Mouse (Mus musculus) forebrain, postnatal 0 days (tissue): ENCODE measurements around the gene Pdcl2. TPM values are rescaled to one million over a fixed set of nuclear protein-coding genes. Genes with fewer than 3 reads are reported as not detected.
A peak's percentile ranks its signal among the peaks of the same experiment; 100 is the strongest.

Experiments used
- ATAC-seq: fragments of 200-750 bp; cut with Nextera tagmentation; 2 replicates; pipeline ENCODE4 v1.8.0; 2017; ENCODE audit warnings: mild to moderate bottlenecking, moderate library complexity
- DNase-seq: peaks from one replicate; pipeline ENCODE4 v3.0.0-alpha.2; 2015
- H3K27ac ChIP-seq: fragments of 300-500 bp; sonication (generic); 2 replicates; pipeline ENCODE4 v1.5.1; 2014; ENCODE audit warnings: low read depth, mild to moderate bottlenecking, antibody characterized with exemption, low read length, moderate library complexity, mixed read lengths
- H3K27me3 ChIP-seq: fragments of 300-500 bp; sonication (generic); 2 replicates; pipeline ENCODE4 v1.6.1; 2014; ENCODE audit warnings: mild to moderate bottlenecking, low read length, mixed read lengths; ENCODE audit not compliant: insufficient read depth
- H3K36me3 ChIP-seq: fragments of 300-500 bp; sonication (generic); 2 replicates; pipeline ENCODE4 v1.6.1; 2014; ENCODE audit warnings: mild to moderate bottlenecking, moderate library complexity; ENCODE audit not compliant: insufficient read depth
- H3K4me1 ChIP-seq: fragments of 300-500 bp; sonication (generic); 2 replicates; pipeline ENCODE4 v1.6.1; 2014; ENCODE audit warnings: antibody characterized with exemption; ENCODE audit not compliant: insufficient read depth
- H3K4me2 ChIP-seq: fragments of 300-500 bp; sonication (generic); 2 replicates; pipeline ENCODE4 v1.6.1; 2014; ENCODE audit warnings: low read depth, mild to moderate bottlenecking, moderate library complexity
- H3K4me3 ChIP-seq: fragments of 300-500 bp; sonication (generic); 2 replicates; pipeline ENCODE4 v1.5.1; 2014; ENCODE audit warnings: low read depth, low read length, mixed read lengths
- H3K9ac ChIP-seq: fragments of 300-500 bp; sonication (generic); 2 replicates; pipeline ENCODE4 v1.6.1; 2014; ENCODE audit warnings: mild to moderate bottlenecking
- H3K9me3 ChIP-seq: fragments of 300-500 bp; sonication (generic); 2 replicates; pipeline ENCODE4 v1.6.1; 2016; ENCODE audit warnings: low read length
- CTCF ChIP-seq: sonication (generic); IDR thresholded peaks from 2 replicates; pipeline ENCODE4 v1.5.1; 2016; ENCODE audit warnings: antibody characterized with exemption, control low read depth, low read depth
- WGBS: fragments of 180-500 bp; shearing (Covaris S2); extraction: QIAGEN DNeasy Blood & Tissue Kit; methylation state at CpG from one replicate; pipeline ENCODE4 v1.1.7; 2014; 5-methylcytosine and 5-hydroxymethylcytosine counted together
- polyA plus RNA-seq: library from polyadenylated mRNA; unstranded; fragments of >200 nt; fragmentation: Nextera tagmentation; extraction: Ambion mirVana; gene quantifications from 2 replicates; pipeline ENCODE4 v1.2.1, GENCODE M21; 2015
- total RNA-seq: library from RNA; depleted of rRNA; stranded (reverse); fragments of >200 nt; gene quantifications from 2 replicates; pipeline ENCODE4 v1.2.3, GENCODE M21; 2014

The Pdcl2 gene
- total and polyA plus RNA-seq, 2 experiments from 2014 or later = not detected

DNA sequence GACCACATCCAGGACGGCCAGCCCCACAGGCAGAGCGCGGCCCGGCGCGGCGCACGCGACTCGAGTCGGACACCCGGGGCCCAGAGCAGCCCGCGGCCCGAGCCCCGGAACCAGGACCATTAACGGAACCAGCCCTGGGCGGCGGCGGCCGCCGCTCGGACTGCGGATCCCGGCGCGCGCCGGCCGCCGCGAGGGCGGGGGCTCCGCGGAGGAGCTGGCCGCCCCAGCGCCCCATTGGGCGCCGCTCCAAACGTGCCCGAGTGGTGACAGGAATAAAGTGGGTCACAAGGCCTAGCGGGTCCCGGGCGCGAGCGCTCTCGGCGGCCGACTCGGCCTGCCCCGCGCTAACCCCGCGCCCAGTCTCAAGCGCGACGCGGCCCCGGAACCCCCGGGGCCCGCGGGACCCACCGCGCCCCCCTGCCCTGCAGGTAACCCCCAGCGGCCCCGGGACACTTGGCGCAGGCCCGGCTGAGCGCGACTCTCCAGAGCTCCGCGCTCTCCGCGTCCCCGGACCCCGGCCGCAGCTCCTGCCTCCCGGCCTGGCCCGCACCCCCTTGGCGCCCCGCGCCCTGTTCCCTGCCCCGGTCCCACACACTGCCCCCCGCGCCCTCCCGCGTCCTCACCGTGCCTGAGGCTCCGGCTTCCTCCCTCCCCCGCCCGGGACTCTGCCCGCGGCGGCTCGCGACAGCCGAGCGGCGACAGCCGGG lies 27.1 kb downstream of the Pdcl2 start:
- Histone ChIP-seq H3K9ac (peak overlapping the region; percentile 81), H3K4me1 (0 out of 2 replicates have a peak, but pooled peaks cover 16% of the 10 kb centered on the region), H3K9me3 (no peaks in the 10 kb centered on the region), H3K4me3 (peak overlapping the region; percentile 93), H3K27me3 (no peaks in the 10 kb centered on the region), H3K27ac (peak overlapping the region; percentile 97), H3K4me2 (peak overlapping the region; percentile 75), H3K36me3 (no peaks in the 10 kb centered on the region)
- peak; percentile 64 for ATAC-seq
- under 1% methylated on average over 74 of the region's 100 CpGs for WGBS
- TF ChIP-seq CTCF = no peak
- DNase-seq = peak; percentile 79

DNA sequence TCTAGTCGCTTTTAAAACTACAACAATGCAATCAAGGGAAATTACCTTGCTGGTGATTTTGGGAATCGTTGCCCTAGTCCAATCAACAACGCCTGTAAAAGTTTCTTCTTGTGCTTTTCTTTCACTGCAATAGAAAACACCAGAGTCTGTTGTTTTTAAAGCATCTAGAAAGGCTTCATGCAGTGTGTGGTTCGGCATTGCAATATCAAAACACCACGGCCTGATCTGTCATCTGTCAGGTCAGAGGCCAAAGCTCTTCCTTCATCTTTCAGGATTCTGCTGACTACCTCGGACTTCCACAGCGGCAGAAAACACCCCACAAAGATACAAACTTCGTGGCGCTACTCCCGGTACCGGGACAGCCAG lies 27.6 kb downstream of the Pdcl2 start:
- Histone ChIP-seq H3K36me3 (no peaks in the 10 kb centered on the region), H3K4me2 (peak overlapping the region; percentile 75), H3K27me3 (no peaks in the 10 kb centered on the region), H3K4me3 (peak overlapping the region; percentile 93), H3K4me1 (0 out of 2 replicates have a peak, but pooled peaks cover 16% of the 10 kb centered on the region), H3K9me3 (no peaks in the 10 kb centered on the region), H3K27ac (peak overlapping the region; percentile 97), H3K9ac (peak overlapping the region; percentile 81)
- 3% methylated on average over 11 of the region's 11 CpGs for WGBS
- DNase-seq = no peak
- no peak for ATAC-seq
- no peak for TF ChIP-seq CTCF

DNA sequence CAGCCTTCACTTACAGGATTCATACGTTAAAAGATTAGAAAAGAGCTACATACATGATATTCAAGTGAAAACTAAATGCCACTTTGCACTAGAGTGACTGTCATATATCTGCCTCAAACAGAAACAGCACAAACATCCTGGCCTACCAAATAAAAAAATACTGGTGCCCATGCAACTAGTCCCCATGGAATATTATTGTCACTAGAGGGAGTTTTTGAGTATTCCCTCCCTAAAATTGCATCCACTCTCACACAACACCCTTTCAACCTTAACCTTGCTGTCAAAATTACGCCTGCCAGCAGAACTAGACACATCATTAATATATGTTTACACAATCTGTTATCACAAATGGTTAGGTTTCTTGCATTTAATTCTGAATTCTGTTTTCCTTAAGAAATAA lies 28.9 kb downstream of the Pdcl2 start:
- Histone ChIP-seq H3K27me3 (no peaks in the 10 kb centered on the region), H3K4me1 (0 out of 2 replicates have a peak, but pooled peaks cover 16% of the 10 kb centered on the region), H3K4me3 (no peak overlapping the region), H3K27ac (no peak overlapping the region), H3K9ac (no peak overlapping the region), H3K36me3 (no peaks in the 10 kb centered on the region), H3K9me3 (no peaks in the 10 kb centered on the region), H3K4me2 (no peak overlapping the region)
- ATAC-seq = no peak
- TF ChIP-seq CTCF = peak; percentile 38
- WGBS = 74% methylated on average over 2 of the region's 2 CpGs
- no peak for DNase-seq

DNA sequence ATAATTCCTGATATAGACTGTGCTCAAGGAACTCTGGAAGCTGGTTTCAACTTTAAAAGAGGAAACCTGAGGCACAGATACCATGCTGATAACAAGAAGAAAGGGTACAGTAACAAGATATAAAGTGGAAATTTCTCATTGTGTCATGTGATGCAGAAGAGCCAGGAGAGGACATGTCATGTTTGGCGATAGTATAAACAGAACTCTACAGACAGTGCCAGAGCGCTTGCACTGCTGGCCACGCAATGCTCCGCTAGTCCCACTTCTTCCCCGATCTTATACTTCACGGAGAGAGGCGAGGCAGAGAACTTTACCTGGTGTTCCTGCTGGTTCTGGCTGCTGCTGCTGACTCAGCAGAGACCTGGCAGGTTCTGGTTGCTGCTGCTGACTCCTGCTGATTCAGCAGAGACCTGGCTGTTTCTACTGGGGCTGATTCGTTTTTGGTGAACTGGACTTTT lies 41.7 kb downstream of the Pdcl2 start:
- Histone ChIP-seq H3K9ac (no peak overlapping the region), H3K36me3 (no peaks in the 10 kb centered on the region; the same call in 1 of the 2 replicates), H3K4me2 (no peak overlapping the region), H3K4me1 (no peaks in the 10 kb centered on the region), H3K27ac (no peak overlapping the region), H3K9me3 (no peaks in the 10 kb centered on the region), H3K27me3 (no peaks in the 10 kb centered on the region), H3K4me3 (no peak overlapping the region)
- DNase-seq = no peak
- TF ChIP-seq CTCF = no peak
- ATAC-seq = no peak
- WGBS = 89% methylated on average over 8 of the region's 8 CpGs

DNA sequence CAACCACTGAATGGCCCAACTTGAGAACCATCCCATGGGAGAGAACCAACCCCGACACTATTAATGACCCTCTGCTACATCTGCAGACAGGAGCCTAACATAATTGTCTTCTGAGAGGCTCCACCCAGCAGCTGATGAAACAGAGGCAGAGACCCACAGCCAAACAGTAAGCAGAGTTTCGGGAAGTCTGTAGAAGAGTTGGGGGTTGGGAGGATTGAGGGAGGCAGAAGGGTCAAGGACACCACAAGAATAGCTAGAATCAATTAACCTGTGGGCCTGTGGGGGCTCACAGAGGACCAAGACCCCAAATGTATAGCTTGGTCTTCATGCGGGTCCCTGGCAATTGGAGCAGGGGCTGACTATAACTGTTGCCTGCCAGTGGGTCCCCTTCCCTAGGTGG lies 42.7 kb downstream of the Pdcl2 start:
- Histone ChIP-seq H3K9me3 (no peaks in the 10 kb centered on the region), H3K4me1 (no peaks in the 10 kb centered on the region), H3K36me3 (no peaks in the 10 kb centered on the region; the same call in 1 of the 2 replicates), H3K9ac (no peak overlapping the region), H3K4me2 (no peak overlapping the region), H3K27ac (no peak overlapping the region), H3K27me3 (no peaks in the 10 kb centered on the region), H3K4me3 (no peak overlapping the region)
- DNase-seq (no peak), ATAC-seq (no peak)
- 94% methylated on average over 3 of the region's 3 CpGs for WGBS
- no peak for TF ChIP-seq CTCF

DNA sequence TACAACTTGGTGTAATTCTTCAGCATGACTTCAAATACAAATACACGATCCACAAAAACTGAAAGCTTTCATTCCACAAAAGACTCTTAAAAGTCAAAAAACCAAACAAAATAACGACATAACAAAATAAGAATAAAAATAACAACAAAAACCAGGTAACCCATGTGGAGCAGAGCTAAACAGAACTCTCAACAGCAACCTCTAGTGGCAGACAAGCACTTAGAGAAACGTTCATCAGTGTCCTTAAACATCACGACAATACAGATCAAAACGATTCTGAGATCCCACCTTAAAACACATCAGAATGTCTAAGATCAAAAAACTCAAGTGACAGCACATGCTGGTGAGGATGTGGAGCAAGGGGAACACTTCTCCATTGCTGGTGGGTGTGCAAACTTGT lies 43.9 kb downstream of the Pdcl2 start:
- Histone ChIP-seq H3K27ac (no peak overlapping the region), H3K4me2 (no peak overlapping the region), H3K4me1 (no peaks in the 10 kb centered on the region), H3K9ac (no peak overlapping the region), H3K27me3 (no peaks in the 10 kb centered on the region), H3K36me3 (no peaks in the 10 kb centered on the region; the same call in 1 of the 2 replicates), H3K9me3 (no peaks in the 10 kb centered on the region), H3K4me3 (no peak overlapping the region)
- DNase-seq (no peak), ATAC-seq (no peak)
- WGBS = 83% methylated on average over 5 of the region's 5 CpGs
- peak; percentile 24; the same call in 1 of the 2 replicates for TF ChIP-seq CTCF

DNA sequence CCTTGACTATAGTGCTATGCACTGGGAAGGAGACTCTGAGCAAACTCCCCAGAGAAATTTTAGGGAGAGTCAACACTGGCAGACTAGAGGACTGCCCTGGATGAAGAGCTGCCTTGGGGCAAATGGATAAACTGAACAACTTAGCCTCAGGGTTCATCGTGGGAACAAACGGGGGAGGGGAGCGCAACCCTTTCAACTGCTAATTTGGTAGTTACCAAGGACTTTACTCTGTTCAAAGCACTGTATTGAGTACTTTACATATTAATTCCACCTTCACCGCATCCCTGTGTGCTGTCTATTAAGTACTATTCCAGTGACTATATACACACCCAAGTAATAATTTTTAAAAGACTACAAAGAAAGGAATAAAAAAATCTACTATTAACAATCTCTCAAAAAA lies 45.3 kb downstream of the Pdcl2 start:
- H3K27ac ChIP-seq = no peak overlapping the region
- H3K4me1 ChIP-seq = no peaks in the 10 kb centered on the region
- DNase-seq = no peak
- 26% methylated on average over 4 of the region's 4 CpGs for WGBS
- H3K4me2 ChIP-seq = no peak overlapping the region
- no peak overlapping the region for H3K4me3 ChIP-seq
- TF ChIP-seq CTCF = no peak
- H3K27me3 ChIP-seq = no peaks in the 10 kb centered on the region
- H3K36me3 ChIP-seq = no peaks in the 10 kb centered on the region; the same call in 1 of the 2 replicates
- H3K9me3 ChIP-seq = no peaks in the 10 kb centered on the region
- H3K9ac ChIP-seq = no peak overlapping the region
- no peak for ATAC-seq
